Mouse (Mus musculus) neural tube, embryonic 12.5 days (tissue): ENCODE measurements at regions not wholly inside any gene's neighbourhood (a gene's known extent, or its start where the extent isn't known, plus 50 kb on each side); places are given as distances from the start of the nearest gene placed in this dataset.
"Not testable (repeated sequence)": the region's sequence is repeated elsewhere in the genome, so short reads cannot be mapped to it uniquely, and the experiment has no call there.

Experiments
- ATAC-seq: fragments of 200-750 bp; cut with Nextera tagmentation; 2 replicates; pipeline ENCODE4 v1.8.0; 2017; ENCODE audit warnings: low read depth, mild to moderate bottlenecking, moderate TSS enrichment, moderate library complexity; ENCODE audit not compliant: low FRiP score
- H3K27ac ChIP-seq: fragments of 300-500 bp; sonication (generic); 2 replicates; pipeline ENCODE4 v1.5.1; 2016
- H3K27me3 ChIP-seq: fragments of 300-500 bp; sonication (generic); replicated peaks from 2 replicates; pipeline ENCODE4 v1.6.1; 2016; ENCODE audit warnings: mild to moderate bottlenecking
- H3K36me3 ChIP-seq: fragments of 300-500 bp; sonication (generic); 2 replicates; pipeline ENCODE4 v1.6.1; 2016; ENCODE audit warnings: mild to moderate bottlenecking
- H3K4me1 ChIP-seq: fragments of 300-500 bp; sonication (generic); 2 replicates; pipeline ENCODE4 v1.6.1; 2016
- H3K4me2 ChIP-seq: fragments of 300-500 bp; sonication (generic); replicated peaks from 2 replicates; pipeline ENCODE4 v1.6.1; 2016; ENCODE audit warnings: mild to moderate bottlenecking
- H3K4me3 ChIP-seq: fragments of 300-500 bp; sonication (generic); 2 replicates; pipeline ENCODE4 v1.5.1; 2016
- H3K9ac ChIP-seq: fragments of 300-500 bp; sonication (generic); 2 replicates; pipeline ENCODE4 v1.6.1; 2016; ENCODE audit warnings: mild to moderate bottlenecking
- H3K9me3 ChIP-seq: fragments of 300-500 bp; sonication (generic); 2 replicates; pipeline ENCODE4 v1.6.1; 2016; ENCODE audit warnings: mild to moderate bottlenecking
- WGBS: fragments of 180-500 bp; shearing (Covaris S2); methylation state at CpG from one replicate; pipeline ENCODE4 v1.1.7; 2016; 5-methylcytosine and 5-hydroxymethylcytosine counted together

- no peaks in the 10 kb centered on the region for H3K9me3 ChIP-seq
- ATAC-seq = no peak
These were observed 410.9 kb upstream of the Agtr1b start for GRCm38 (mm10) chr3:20777883-20778282.

GRCm38 (mm10) chr3:20776964-20777304, 410.0 kb upstream of the Agtr1b start:
- ATAC-seq = peak; percentile 61
- Histone ChIP-seq H3K4me2 (no peak overlapping the region), H3K9me3 (no peaks in the 10 kb centered on the region), H3K27ac (no peak overlapping the region), H3K4me1 (no peaks in the 10 kb centered on the region), H3K9ac (no peak overlapping the region), H3K4me3 (no peak overlapping the region), H3K36me3 (no peaks in the 10 kb centered on the region), H3K27me3 (no peaks in the 10 kb centered on the region)
- WGBS = 62% methylated on average over 2 of the region's 2 CpGs

More at GRCm38 (mm10) chr3:20777883-20778282, 410.9 kb upstream of the Agtr1b start:
- Histone ChIP-seq H3K4me1 (no peaks in the 10 kb centered on the region), H3K4me2 (no peak overlapping the region), H3K4me3 (no peak overlapping the region), H3K36me3 (no peaks in the 10 kb centered on the region), H3K9ac (no peak overlapping the region), H3K27me3 (no peaks in the 10 kb centered on the region), H3K27ac (no peak overlapping the region)

- Histone ChIP-seq H3K9ac (no peak overlapping the region), H3K4me1 (no peaks in the 10 kb centered on the region), H3K4me2 (no peak overlapping the region), H3K27me3 (no peaks in the 10 kb centered on the region), H3K27ac (no peak overlapping the region), H3K36me3 (no peaks in the 10 kb centered on the region), H3K9me3 (no peaks in the 10 kb centered on the region), H3K4me3 (no peak overlapping the region)
- peak; percentile 96 for ATAC-seq
- 45% methylated on average over 4 of the region's 4 CpGs for WGBS
These were observed 409.4 kb upstream of the Agtr1b start for GRCm38 (mm10) chr3:20776128-20776963.

DNA sequence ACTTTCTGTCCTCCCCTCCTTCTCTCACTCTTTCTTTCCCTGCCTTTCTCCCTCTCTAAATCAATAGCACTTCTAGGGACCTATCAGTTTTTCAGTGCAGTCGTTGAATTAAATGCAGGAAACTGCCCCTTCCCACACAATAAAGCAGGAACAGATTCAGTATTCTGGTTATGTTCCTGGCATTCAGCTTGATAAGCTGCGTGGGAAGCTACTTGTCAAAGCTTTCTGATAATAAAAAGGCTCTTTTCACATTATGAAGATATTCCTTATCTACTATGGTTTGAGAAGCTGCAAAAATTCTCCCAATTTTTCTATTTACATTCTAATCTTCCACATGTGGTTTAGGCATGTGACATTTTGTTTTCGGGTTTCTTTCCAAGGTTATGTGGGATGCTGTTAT, 367.3 kb upstream of the Agtr1b start:
- Histone ChIP-seq H3K9ac (no peak overlapping the region), H3K9me3 (no peaks in the 10 kb centered on the region), H3K4me1 (no peaks in the 10 kb centered on the region), H3K27me3 (no peaks in the 10 kb centered on the region), H3K4me3 (no peak overlapping the region), H3K27ac (no peak overlapping the region), H3K36me3 (no peaks in the 10 kb centered on the region), H3K4me2 (no peak overlapping the region)
- no peak for ATAC-seq
- WGBS = 83% methylated on average over 3 of the region's 3 CpGs

DNA sequence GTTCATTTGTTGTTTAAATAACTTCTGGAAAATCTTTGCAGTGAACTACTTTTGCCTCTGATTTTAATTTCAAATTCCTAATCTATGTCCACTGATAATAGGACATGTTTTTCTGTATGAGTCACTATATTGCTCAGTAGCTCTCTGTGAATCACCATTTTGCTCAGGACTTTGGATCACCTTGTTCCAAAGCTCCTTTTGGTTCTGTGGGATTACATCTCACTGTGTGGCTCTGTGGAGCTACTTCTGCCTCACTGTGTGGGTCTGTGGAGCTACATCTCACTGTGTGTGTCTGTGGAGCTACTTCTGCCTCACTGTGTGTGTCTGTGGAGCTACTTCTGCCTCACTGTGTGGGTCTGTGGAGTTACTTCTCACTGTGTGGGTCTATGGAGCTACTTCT, 365.0 kb upstream of the Agtr1b start:
- ATAC-seq = no peak
- Histone ChIP-seq H3K27me3 (no peaks in the 10 kb centered on the region), H3K9me3 (no peaks in the 10 kb centered on the region), H3K9ac (no peak overlapping the region), H3K4me3 (no peak overlapping the region), H3K27ac (no peak overlapping the region), H3K4me1 (no peaks in the 10 kb centered on the region), H3K4me2 (no peak overlapping the region), H3K36me3 (no peaks in the 10 kb centered on the region)

DNA sequence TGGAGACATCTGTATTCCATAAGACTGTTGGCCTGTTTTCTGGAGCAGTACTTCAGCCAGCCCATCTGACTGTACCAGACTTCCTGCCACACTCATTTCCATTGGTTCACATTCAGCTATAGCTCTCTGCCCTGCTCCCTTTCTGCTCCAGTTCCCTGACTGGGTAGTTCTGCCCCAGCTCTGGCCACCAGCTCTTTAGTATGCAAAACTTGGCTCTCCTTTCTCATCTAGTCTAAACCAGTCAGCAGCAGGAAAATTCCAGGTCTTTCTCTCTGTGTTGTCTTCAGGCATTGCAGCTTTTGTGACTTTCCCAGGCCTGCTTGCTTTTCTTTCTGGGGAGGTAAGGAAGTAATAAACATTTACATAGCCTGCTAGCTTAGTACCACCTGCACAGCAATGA, 363.5 kb upstream of the Agtr1b start:
- ATAC-seq = no peak
- no peaks in the 10 kb centered on the region for H3K36me3 ChIP-seq
- no peaks in the 10 kb centered on the region for H3K4me1 ChIP-seq
- H3K4me2 ChIP-seq = no peak overlapping the region
- no peak overlapping the region for H3K4me3 ChIP-seq
- H3K9ac ChIP-seq = no peak overlapping the region
- H3K27me3 ChIP-seq = no peaks in the 10 kb centered on the region
- no peak overlapping the region for H3K27ac ChIP-seq
- no peaks in the 10 kb centered on the region for H3K9me3 ChIP-seq

DNA sequence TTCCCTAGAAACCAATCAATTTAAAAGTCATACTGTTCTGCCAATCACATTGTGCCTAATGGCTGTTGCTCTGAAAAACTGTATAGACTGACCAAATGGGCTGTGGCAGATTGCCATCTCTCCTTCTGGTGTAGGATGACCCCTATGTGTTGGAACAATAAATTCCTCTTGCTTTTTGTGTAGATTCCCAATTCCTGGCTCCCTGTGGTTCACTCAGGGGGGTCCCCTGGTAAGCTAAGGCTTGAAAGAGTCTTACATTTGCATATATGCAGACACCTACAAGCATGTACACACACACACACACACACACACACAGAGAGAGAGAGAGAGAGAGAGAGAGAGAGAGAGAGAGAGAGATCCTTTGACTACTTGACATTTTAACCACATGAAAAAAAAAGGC, 362.8 kb upstream of the Agtr1b start:
- ATAC-seq, H3K36me3 ChIP-seq, H3K27ac ChIP-seq, H3K4me3 ChIP-seq, H3K9ac ChIP-seq, H3K27me3 ChIP-seq, H3K4me2 ChIP-seq, H3K9me3 ChIP-seq, H3K4me1 ChIP-seq: not testable (repeated sequence)

GRCm38 (mm10) chr3:20714671-20715070, 347.7 kb upstream of the Agtr1b start:
- H3K9ac ChIP-seq = no peak overlapping the region
- no peak overlapping the region for H3K27ac ChIP-seq
- no peaks in the 10 kb centered on the region for H3K4me1 ChIP-seq
- no peak overlapping the region for H3K4me2 ChIP-seq
- ATAC-seq = no peak
- H3K9me3 ChIP-seq = no peaks in the 10 kb centered on the region
- 58% methylated on average over 1 of the region's 1 CpGs for WGBS
- no peaks in the 10 kb centered on the region for H3K36me3 ChIP-seq
- no peaks in the 10 kb centered on the region for H3K27me3 ChIP-seq
- H3K4me3 ChIP-seq = no peak overlapping the region

DNA sequence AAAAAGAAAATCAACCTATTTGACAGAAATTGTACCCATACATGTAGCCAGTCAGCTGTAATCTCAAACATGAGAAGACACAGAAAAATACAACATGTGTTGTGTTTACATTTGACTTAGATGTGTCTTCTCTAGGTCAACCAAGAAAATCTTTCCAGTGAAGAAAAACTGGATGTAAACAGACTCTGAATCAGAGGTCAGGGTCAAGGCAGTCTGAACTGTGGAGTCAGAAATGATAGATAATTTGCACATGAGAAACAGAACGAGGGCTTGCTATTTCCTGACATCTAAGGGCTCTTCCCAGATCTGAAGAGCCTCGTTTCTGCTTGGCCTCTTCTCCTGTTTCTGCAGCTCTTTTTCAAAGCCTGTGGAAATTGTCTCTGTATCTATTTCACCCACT, 342.7 kb upstream of the Agtr1b start:
- no peak overlapping the region for H3K27ac ChIP-seq
- no peak overlapping the region for H3K9ac ChIP-seq
- no peak for ATAC-seq
- no peaks in the 10 kb centered on the region for H3K27me3 ChIP-seq
- no peak overlapping the region for H3K4me3 ChIP-seq
- H3K9me3 ChIP-seq = no peaks in the 10 kb centered on the region
- no peaks in the 10 kb centered on the region for H3K4me1 ChIP-seq
- no peak overlapping the region for H3K4me2 ChIP-seq
- H3K36me3 ChIP-seq = no peaks in the 10 kb centered on the region
- WGBS = 54% methylated on average over 2 of the region's 2 CpGs

DNA sequence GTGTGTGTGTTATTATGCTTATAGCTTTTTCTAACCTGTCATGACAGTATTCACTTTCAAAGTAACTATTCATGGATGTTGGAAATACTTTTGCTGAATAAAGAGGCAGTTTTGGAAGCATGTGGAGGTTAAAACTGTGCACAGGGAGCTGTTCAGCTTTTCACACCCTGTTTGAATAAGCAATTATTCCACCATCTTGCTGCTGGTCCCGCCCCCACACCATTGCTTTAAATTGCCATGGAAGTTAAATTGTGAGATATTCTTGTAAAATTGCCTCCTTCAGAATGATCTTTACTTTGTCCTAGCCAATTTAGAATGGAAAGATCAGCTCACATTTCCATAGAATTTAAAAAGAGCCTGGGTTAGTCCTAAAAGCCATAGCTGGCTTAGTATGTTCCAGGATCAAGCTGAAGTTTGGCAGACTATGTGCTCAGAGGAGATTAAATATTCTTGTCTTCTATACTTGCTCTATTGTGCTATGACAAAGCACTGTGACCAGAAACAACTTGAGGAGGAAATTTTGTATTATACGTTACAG, 328.4 kb upstream of the Agtr1b start:
- Histone ChIP-seq H3K4me2 (no peak overlapping the region), H3K9me3 (no peaks in the 10 kb centered on the region), H3K4me3 (no peak overlapping the region), H3K4me1 (no peaks in the 10 kb centered on the region), H3K9ac (no peak overlapping the region), H3K27ac (no peak overlapping the region), H3K36me3 (no peaks in the 10 kb centered on the region), H3K27me3 (no peaks in the 10 kb centered on the region)
- WGBS = 88% methylated on average over 2 of the region's 2 CpGs
- no peak for ATAC-seq

- Histone ChIP-seq H3K36me3 (no peaks in the 10 kb centered on the region), H3K27me3 (no peaks in the 10 kb centered on the region), H3K27ac (no peak overlapping the region), H3K9ac (no peak overlapping the region), H3K4me3 (no peak overlapping the region), H3K4me1 (no peaks in the 10 kb centered on the region), H3K9me3 (no peaks in the 10 kb centered on the region), H3K4me2 (no peak overlapping the region)
- 86% methylated on average over 6 of the region's 6 CpGs for WGBS
- no peak for ATAC-seq
These were observed 314.0 kb upstream of the Agtr1b start for GRCm38 (mm10) chr3:20680944-20681494.

DNA sequence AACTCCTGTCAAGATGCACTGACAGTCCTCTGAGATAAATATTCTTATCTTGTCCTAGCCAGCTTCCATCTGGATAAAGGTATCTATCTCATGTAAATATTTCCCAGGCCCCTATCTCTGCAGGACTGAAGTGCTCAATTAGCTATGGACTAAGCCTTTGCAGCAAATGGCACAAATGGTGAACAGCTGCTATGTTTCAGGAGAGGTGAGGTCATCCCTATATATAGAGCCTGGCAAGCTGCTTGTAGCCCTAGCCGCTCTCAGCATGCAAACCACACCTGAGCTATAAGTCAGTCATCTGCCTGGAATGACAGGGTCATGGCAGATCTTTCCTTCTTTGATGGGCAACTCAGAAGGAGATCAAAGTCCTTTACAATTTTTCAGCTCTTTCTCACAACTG, 294.9 kb upstream of the Agtr1b start:
- no peaks in the 10 kb centered on the region for H3K27me3 ChIP-seq
- no peak overlapping the region for H3K27ac ChIP-seq
- no peak overlapping the region for H3K4me3 ChIP-seq
- H3K9ac ChIP-seq = no peak overlapping the region
- WGBS = 78% methylated on average over 1 of the region's 1 CpGs
- no peaks in the 10 kb centered on the region for H3K36me3 ChIP-seq
- no peaks in the 10 kb centered on the region for H3K9me3 ChIP-seq
- no peak overlapping the region for H3K4me2 ChIP-seq
- ATAC-seq = peak; percentile 48; the same call in 1 of the 2 replicates
- H3K4me1 ChIP-seq = no peaks in the 10 kb centered on the region

DNA sequence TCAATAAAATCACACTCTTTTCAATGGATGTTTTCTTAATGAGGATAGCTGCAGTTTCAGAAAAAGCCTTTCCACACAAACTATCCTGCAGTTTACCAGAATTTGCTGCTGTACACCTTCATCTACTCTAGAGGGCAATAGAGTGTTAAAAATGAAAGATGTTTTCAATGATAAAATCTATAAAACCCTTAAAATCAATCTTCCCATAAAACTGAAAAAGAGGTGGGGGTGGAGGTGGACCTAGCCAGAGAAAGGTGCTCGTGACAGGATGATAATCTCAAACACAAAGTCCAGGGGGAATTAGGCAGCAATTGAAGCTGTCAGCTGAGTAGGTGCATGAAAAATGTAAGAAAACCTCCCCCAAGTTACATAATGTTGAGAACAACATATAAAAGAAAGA, 288.4 kb upstream of the Agtr1b start:
- Histone ChIP-seq H3K4me3 (no peak overlapping the region), H3K4me2 (no peak overlapping the region), H3K27ac (no peak overlapping the region), H3K27me3 (no peaks in the 10 kb centered on the region), H3K4me1 (no peaks in the 10 kb centered on the region), H3K9ac (no peak overlapping the region), H3K9me3 (no peaks in the 10 kb centered on the region), H3K36me3 (no peaks in the 10 kb centered on the region)
- no peak for ATAC-seq
- 7% methylated on average over 1 of the region's 1 CpGs for WGBS
